Mouse (Mus musculus) T-helper 1 cell (primary cell): ENCODE data around the gene Tbl2.

Experiments used
- in situ Hi-C: fragments of 300-600 bp; cut with MboI, MseI; formaldehyde crosslinking; loops from one replicate; pipeline ENCODE4 v1.15.1; 2025; ENCODE audit warnings: high pct_unique_total_duplicates

Gene Tbl2

GRCm38 (mm10) chr5:135186621-135187348 lies 37.3 kb downstream of the Tbl2 start, which contains the start of gene Baz1b:
Gene Baz1b (plus strand): TSS chr5:135187264.
- in situ Hi-C loops, result no loop called here

- in situ Hi-C loops, result no loop called here
These were observed 38.1 kb downstream of the Tbl2 start for GRCm38 (mm10) chr5:135187349-135188213.

- in situ Hi-C loops, result no loop called here
These were observed 38.7 kb downstream of the Tbl2 start for GRCm38 (mm10) chr5:135188214-135188554.

DNA sequence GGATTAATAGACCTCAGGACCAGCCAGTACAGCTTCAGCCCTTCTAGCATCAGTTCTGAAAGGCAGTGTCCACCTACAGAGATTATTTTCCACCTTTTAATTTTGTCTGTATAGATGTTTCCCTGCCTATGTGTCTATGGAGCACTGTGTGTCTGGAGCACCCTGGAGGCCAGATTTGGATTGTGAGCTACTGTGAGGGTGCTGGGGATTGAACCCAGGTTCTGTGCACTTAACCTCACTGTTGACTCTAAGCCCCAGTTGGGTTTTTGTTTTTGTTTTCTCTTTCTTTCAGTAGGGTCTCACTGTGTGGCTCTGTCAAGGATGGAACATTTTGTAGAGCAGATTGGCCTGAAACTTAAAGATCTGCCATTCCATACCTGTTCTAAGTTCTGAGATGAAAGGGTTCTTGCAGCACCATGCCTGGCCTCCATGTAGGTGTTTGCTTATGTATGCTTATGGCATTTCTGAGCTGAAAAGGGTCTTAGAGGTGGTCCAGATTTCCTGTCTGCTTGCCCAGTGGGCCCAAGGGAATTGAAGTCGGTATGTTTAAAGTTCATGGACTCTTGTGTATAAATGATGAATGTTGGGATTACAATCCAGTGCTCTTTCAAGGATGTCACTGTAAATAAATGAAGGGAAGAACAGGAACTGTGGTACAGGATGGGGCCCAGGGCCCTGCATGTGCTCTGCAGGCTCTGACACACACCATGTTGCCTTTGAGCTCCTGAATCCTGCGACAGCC lies 40.0 kb downstream of the Tbl2 start:
- in situ Hi-C loops, result no loop called here

- in situ Hi-C loops, result no loop called here
These were observed 42.2 kb downstream of the Tbl2 start for GRCm38 (mm10) chr5:135191620-135192019.

- in situ Hi-C loops, result no loop called here
These were observed 43.0 kb downstream of the Tbl2 start for GRCm38 (mm10) chr5:135192431-135192830.

GRCm38 (mm10) chr5:135196367-135196766 lies 46.9 kb downstream of the Tbl2 start:
- in situ Hi-C loops, result no loop called here

DNA sequence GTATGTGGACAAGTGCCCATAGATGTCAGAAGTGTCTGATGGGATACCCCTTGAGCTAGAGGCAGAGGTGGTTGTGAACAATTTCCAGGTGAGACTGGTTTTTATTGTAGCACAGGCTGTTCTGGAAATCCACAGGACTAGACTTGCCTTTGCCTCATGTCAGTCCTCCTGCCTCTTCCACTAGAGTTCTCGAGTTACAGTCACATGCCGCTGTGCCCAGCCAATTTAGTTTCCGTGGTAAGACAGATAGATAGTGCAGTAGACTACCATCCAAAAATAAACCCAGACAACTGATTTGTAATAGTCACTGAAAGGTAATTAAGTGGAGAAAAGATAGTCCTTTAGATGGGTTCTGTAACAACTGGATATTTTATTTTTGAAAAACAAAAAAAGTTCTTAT lies 53.3 kb downstream of the Tbl2 start:
- in situ Hi-C loops, result loop anchor here (5.0 kb wide), 1 partner anchor 35 kb away; no protein-coding TSS in a partner anchor

DNA sequence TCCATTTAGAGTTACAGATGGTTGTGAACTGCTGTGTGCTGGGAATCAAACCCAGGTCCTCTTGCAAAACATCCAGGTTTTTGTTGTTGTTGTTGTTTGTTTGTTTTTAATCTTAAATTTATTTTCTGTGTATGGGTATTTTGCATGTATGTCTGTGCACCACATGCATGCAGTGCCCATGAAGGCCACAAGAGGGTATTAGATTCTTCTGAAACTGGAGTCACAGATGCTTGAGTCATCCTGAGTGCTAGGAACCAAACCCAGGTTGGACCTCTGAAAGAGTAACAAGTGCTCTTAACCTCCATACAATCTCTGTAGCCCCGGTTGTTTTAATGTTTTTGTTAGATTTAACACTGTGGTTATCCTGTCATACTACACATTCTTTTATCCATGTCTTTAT lies 58.7 kb downstream of the Tbl2 start:
- in situ Hi-C loops, result no loop called here
